Mouse (Mus musculus): Measurements from ENCODE around the gene Gpatch1. TPM values are rescaled to one million over a fixed set of nuclear protein-coding genes. Genes with fewer than 3 reads are reported as not detected.
A peak's percentile ranks its signal among the peaks of the same experiment; 100 is the strongest.
"Not testable (repeated sequence)": the region's sequence is repeated elsewhere in the genome, so short reads cannot be mapped to it uniquely, and the experiment has no call there.

Gene Gpatch1
- polyA plus RNA-seq, 1 experiment from 2014 or later, result 21.4 TPM

DNA sequence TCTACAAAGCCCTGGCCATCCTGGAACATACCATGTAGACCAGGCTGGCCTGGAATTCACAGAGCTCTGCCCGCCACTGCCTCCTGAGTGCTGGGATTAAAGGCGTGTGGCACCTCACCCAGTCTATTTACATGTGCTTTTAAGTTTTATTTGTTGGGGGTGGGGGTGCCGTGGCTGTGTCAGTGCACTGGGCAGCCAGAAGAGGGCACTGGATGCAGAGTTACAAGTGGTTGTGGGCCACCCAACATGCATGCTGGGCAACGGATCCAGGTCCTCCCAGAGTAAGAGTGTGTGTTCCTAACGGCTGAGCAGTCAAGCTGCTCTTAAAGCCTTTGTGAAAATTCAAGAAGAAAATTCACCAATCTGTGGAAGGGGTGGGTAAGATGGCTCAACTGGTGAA lies 50.4 kb downstream of the Gpatch1 start:
- no peaks in the 10 kb centered on the region for H3K27me3 ChIP-seq (ENCODE audit: control insufficient read depth, insufficient read depth, low read length)
- no peaks in the 10 kb centered on the region for H3K36me3 ChIP-seq (ENCODE audit: control insufficient read depth, insufficient read depth, low read length)
- ATAC-seq (ENCODE audit: insufficient read depth, low FRiP score, low TSS enrichment) (no peak), DNase-seq (ENCODE audit: low spot score) (no peak)
- H3K4me2 ChIP-seq (ENCODE audit: low read depth), result no peak overlapping the region
- no peaks in the 10 kb centered on the region for H3K4me1 ChIP-seq (ENCODE audit: control insufficient read depth, insufficient read depth, low read length)
- H3K9ac ChIP-seq (ENCODE audit: low read length), result no peak overlapping the region
- WGBS, result 63% methylated on average over 5 of the region's 5 CpGs
- no peaks in the 10 kb centered on the region for H3K9me3 ChIP-seq (ENCODE audit: control insufficient read depth, low read length)
- H3K27ac ChIP-seq (ENCODE audit: low read depth, low read length), result no peak overlapping the region
- H3K4me3 ChIP-seq (ENCODE audit: low read depth, low read length), result no peak overlapping the region

DNA sequence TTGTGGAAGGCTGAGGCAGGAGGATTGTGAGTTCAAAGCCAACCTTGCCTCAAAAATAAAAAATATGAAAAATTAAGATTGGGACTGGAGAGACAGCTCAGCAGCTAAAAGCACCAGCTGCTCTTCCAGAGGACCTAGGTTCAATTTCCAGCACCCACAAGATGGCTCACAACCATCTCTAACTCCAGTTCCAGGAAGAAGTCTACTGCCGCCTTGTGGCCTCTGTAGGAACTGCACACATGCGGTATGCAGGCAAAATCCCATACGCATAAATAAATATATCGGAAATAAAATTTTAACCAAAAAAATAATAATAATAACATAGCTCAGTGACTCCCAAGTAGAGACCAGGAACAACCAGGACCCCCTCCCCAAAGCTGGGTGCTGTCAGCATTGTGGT lies 51.6 kb downstream of the Gpatch1 start:
- no peaks in the 10 kb centered on the region for H3K4me1 ChIP-seq (ENCODE audit: control insufficient read depth, insufficient read depth, low read length)
- no peak for DNase-seq (ENCODE audit: low spot score)
- H3K4me3 ChIP-seq (ENCODE audit: low read depth, low read length), result no peak overlapping the region
- H3K9me3 ChIP-seq (ENCODE audit: control insufficient read depth, low read length), result no peaks in the 10 kb centered on the region
- H3K27me3 ChIP-seq (ENCODE audit: control insufficient read depth, insufficient read depth, low read length), result no peaks in the 10 kb centered on the region
- ATAC-seq (ENCODE audit: insufficient read depth, low FRiP score, low TSS enrichment), result no peak
- H3K9ac ChIP-seq (ENCODE audit: low read length), result no peak overlapping the region
- no peaks in the 10 kb centered on the region for H3K36me3 ChIP-seq (ENCODE audit: control insufficient read depth, insufficient read depth, low read length)
- 72% methylated on average over 4 of the region's 4 CpGs for WGBS
- no peak overlapping the region for H3K27ac ChIP-seq (ENCODE audit: low read depth, low read length)
- H3K4me2 ChIP-seq (ENCODE audit: low read depth), result no peak overlapping the region

DNA sequence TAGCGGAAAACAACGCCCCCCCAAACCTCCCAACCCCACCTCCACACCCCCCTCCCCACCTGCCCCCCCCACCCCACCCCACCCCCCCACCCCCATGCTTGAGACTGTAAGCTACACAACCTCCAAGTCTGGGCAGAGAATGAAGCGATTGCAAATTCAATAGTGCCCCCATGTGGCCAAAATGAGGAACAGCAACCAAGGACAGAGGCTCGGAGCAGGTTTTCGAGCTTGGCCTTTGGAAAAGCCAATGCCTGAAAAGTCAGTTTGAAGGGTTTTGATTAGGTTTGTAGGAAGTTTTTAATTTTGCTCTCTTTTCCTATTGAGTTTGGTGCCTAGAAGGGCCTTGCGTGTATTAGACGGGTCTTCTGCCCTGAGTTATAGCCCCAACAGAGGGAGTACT lies 53.5 kb downstream of the Gpatch1 start:
- H3K27me3 ChIP-seq (ENCODE audit: control insufficient read depth, insufficient read depth, low read length), result no peaks in the 10 kb centered on the region
- no peaks in the 10 kb centered on the region for H3K36me3 ChIP-seq (ENCODE audit: control insufficient read depth, insufficient read depth, low read length)
- no peak overlapping the region for H3K4me3 ChIP-seq (ENCODE audit: low read depth, low read length)
- no peaks in the 10 kb centered on the region for H3K9me3 ChIP-seq (ENCODE audit: control insufficient read depth, low read length)
- no peaks in the 10 kb centered on the region for H3K4me1 ChIP-seq (ENCODE audit: control insufficient read depth, insufficient read depth, low read length)
- WGBS, result 11% methylated on average over 7 of the region's 7 CpGs
- ATAC-seq (ENCODE audit: insufficient read depth, low FRiP score, low TSS enrichment) (no peak), DNase-seq (ENCODE audit: low spot score) (peak; percentile 58)
- no peak overlapping the region for H3K4me2 ChIP-seq (ENCODE audit: low read depth)
- H3K27ac ChIP-seq (ENCODE audit: low read depth, low read length), result no peak overlapping the region
- H3K9ac ChIP-seq (ENCODE audit: low read length), result no peak overlapping the region

DNA sequence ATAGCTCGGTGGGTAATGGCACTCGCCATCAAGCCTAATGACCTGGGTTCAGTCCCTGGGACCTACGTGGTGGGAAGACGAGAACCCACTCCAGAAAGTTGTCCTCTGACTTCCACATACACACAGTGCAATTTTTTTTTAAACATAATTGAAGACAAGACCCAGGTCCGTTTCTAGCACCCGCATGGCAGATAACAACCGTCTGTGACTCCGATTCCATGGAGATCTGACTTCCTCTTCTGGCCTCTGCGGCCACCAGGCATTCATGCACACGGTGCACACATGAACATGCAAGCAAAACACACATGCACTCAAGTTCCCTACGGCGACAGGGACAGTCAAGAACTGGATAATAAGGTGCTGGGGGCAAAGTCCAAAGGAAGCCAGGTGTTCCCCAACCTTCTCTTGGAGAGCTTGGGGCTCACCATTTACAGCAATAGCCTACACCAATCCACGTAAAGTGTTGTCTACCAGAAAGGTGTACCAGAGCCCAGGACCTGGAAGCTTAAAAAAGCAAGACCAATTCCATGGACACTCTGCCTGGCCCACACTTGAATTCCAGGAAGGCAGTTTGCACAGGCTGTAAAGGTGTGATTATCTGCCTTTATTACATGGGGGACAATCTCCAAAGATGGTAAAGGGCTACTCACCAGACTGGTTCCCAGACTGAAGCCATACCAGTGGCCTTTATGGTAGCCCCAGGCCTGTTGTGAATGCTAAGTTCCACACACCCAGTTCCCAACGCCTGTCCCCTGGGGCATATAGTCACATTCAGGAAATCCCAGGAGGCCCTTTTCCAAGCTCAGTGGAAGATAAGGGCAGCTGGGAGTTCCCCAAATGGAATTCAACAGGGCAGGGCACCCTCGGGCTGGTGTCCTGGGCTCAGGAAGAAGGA lies 54.4 kb downstream of the Gpatch1 start:
- H3K27ac ChIP-seq (ENCODE audit: low read depth, low read length), result no peak overlapping the region
- H3K27me3 ChIP-seq (ENCODE audit: control insufficient read depth, insufficient read depth, low read length), result no peaks in the 10 kb centered on the region
- H3K9ac ChIP-seq (ENCODE audit: low read length), result no peak overlapping the region
- H3K4me1 ChIP-seq (ENCODE audit: control insufficient read depth, insufficient read depth, low read length), result no peaks in the 10 kb centered on the region
- 86% methylated on average over 15 of the region's 15 CpGs for WGBS
- ATAC-seq (ENCODE audit: insufficient read depth, low FRiP score, low TSS enrichment) (no peak), DNase-seq (ENCODE audit: low spot score) (no peak)
- no peaks in the 10 kb centered on the region for H3K36me3 ChIP-seq (ENCODE audit: control insufficient read depth, insufficient read depth, low read length)
- no peak overlapping the region for H3K4me3 ChIP-seq (ENCODE audit: low read depth, low read length)
- no peaks in the 10 kb centered on the region for H3K9me3 ChIP-seq (ENCODE audit: control insufficient read depth, low read length)
- no peak overlapping the region for H3K4me2 ChIP-seq (ENCODE audit: low read depth)

DNA sequence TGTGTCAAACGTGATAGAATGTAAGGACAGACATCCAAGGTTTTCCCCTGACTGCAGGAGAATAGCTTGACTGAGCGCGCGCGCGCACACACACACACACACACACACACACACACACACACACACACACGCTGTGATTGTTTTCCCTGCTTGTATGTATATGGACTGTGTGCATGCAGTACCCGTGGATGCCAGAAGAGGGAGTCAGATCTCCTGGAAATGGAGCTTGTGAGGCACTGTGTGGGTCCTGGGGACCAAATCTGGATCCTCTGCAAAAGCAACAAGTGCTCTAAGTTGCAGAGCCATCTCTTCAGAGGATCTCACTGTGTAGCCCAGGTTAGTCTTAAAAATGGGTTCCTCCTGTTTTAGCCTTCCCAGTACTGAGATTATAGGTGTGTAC lies 58.9 kb downstream of the Gpatch1 start:
- H3K4me1 ChIP-seq (ENCODE audit: control insufficient read depth, insufficient read depth, low read length), result no peaks in the 10 kb centered on the region
- no peak overlapping the region for H3K4me3 ChIP-seq (ENCODE audit: low read depth, low read length)
- 86% methylated on average over 8 of the region's 8 CpGs for WGBS
- no peaks in the 10 kb centered on the region for H3K9me3 ChIP-seq (ENCODE audit: control insufficient read depth, low read length)
- no peak overlapping the region for H3K4me2 ChIP-seq (ENCODE audit: low read depth)
- DNase-seq (ENCODE audit: low spot score), result no peak
- no peaks in the 10 kb centered on the region for H3K36me3 ChIP-seq (ENCODE audit: control insufficient read depth, insufficient read depth, low read length)
- no peaks in the 10 kb centered on the region for H3K27me3 ChIP-seq (ENCODE audit: control insufficient read depth, insufficient read depth, low read length)
- ATAC-seq (ENCODE audit: insufficient read depth, low FRiP score, low TSS enrichment), result no peak
- no peak overlapping the region for H3K9ac ChIP-seq (ENCODE audit: low read length)
- H3K27ac ChIP-seq (ENCODE audit: low read depth, low read length), result no peak overlapping the region

DNA sequence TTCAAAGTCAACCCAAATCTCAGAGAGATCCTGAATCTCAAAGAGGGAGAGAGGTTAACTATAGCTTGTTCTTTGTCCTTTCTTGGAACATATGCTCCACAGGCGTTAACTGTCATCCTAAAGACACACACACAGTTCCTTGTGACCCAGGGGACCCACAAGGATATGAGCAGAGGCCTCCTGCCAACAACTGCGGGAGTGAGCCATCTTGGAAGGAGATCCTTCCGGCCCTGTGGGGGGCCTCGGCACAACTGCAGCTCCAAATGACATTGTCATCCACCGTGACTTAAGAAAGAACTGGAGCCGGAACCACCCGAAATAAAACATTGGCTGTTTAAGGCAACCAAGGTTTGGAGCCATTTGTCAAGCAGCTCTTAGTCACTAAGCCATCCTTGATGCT lies 59.9 kb downstream of the Gpatch1 start:
- Histone ChIP-seq H3K36me3 (ENCODE audit: control insufficient read depth, insufficient read depth, low read length) (no peaks in the 10 kb centered on the region), H3K4me1 (ENCODE audit: control insufficient read depth, insufficient read depth, low read length) (no peaks in the 10 kb centered on the region), H3K27ac (ENCODE audit: low read depth, low read length) (no peak overlapping the region), H3K9me3 (ENCODE audit: control insufficient read depth, low read length) (no peaks in the 10 kb centered on the region), H3K4me2 (ENCODE audit: low read depth) (no peak overlapping the region), H3K9ac (ENCODE audit: low read length) (no peak overlapping the region), H3K27me3 (ENCODE audit: control insufficient read depth, insufficient read depth, low read length) (no peaks in the 10 kb centered on the region), H3K4me3 (ENCODE audit: low read depth, low read length) (no peak overlapping the region)
- DNase-seq (ENCODE audit: low spot score), result no peak
- no peak for ATAC-seq (ENCODE audit: insufficient read depth, low FRiP score, low TSS enrichment)
- 58% methylated on average over 7 of the region's 7 CpGs for WGBS

DNA sequence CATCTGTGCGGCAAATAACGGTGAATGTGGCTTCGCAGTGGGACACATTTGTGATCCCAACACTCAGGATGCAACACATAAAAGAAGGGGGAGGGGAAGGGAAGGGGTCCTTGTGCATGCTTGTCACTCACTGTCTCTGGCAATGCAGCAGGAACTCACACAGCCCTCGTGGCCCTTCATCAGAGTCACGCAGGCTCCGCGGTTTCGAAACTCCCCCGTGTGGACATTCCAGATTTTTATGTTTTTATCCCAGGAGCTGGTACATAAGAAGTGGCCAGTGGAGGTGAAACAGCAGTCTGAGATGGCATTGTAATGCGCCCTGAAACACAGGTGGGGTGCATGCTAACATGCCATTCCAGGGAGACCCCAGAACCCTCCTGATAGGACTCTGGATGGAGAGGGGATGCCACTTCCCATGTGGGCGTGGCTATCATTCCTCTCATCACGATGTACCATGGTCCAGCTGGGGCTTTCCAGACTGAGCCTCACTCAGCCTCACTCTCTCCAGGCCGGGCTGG lies 66.1 kb downstream of the Gpatch1 start:
- Histone ChIP-seq H3K27me3 (ENCODE audit: control insufficient read depth, insufficient read depth, low read length) (no peaks in the 10 kb centered on the region), H3K9ac (ENCODE audit: low read length) (0 out of 2 replicates have a peak overlapping the region, but pooled peaks have one; percentile 11), H3K4me3 (ENCODE audit: low read depth, low read length) (no peak overlapping the region), H3K4me2 (ENCODE audit: low read depth) (peak overlapping the region; percentile 24), H3K9me3 (ENCODE audit: control insufficient read depth, low read length) (no peaks in the 10 kb centered on the region), H3K27ac (ENCODE audit: low read depth, low read length) (no peak overlapping the region), H3K36me3 (ENCODE audit: control insufficient read depth, insufficient read depth, low read length) (no peaks in the 10 kb centered on the region), H3K4me1 (ENCODE audit: control insufficient read depth, insufficient read depth, low read length) (no peaks in the 10 kb centered on the region)
- ATAC-seq (ENCODE audit: insufficient read depth, low FRiP score, low TSS enrichment), result peak; percentile 45; the same call in 1 of the 2 replicates
- WGBS, result 15% methylated on average over 12 of the region's 13 CpGs
- DNase-seq (ENCODE audit: low spot score), result peak; percentile 69

DNA sequence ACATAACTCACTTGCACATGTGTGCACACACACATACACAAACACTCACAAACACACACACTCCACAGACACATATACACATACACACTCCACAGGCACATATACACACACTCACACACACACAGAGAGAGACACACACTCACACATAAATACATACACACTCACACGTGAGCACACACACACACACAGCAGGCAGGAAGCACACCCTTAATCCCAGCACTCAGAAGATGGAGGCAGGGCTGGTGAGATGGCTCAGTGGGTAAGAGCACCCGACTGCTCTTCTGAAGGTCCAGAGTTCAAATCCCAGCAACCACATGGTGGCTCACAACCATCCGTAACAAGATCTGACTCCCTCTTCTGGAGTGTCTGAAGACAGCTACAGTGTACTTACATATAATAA lies 80.3 kb downstream of the Gpatch1 start:
- H3K4me1 ChIP-seq (ENCODE audit: control insufficient read depth, insufficient read depth, low read length); H3K36me3 ChIP-seq (ENCODE audit: control insufficient read depth, insufficient read depth, low read length); ATAC-seq (ENCODE audit: insufficient read depth, low FRiP score, low TSS enrichment); H3K27me3 ChIP-seq (ENCODE audit: control insufficient read depth, insufficient read depth, low read length); H3K9ac ChIP-seq (ENCODE audit: low read length); H3K4me3 ChIP-seq (ENCODE audit: low read depth, low read length); H3K4me2 ChIP-seq (ENCODE audit: low read depth); DNase-seq (ENCODE audit: low spot score); H3K9me3 ChIP-seq (ENCODE audit: control insufficient read depth, low read length); H3K27ac ChIP-seq (ENCODE audit: low read depth, low read length): not testable (repeated sequence)
- WGBS, result 65% methylated on average over 2 of the region's 3 CpGs

DNA sequence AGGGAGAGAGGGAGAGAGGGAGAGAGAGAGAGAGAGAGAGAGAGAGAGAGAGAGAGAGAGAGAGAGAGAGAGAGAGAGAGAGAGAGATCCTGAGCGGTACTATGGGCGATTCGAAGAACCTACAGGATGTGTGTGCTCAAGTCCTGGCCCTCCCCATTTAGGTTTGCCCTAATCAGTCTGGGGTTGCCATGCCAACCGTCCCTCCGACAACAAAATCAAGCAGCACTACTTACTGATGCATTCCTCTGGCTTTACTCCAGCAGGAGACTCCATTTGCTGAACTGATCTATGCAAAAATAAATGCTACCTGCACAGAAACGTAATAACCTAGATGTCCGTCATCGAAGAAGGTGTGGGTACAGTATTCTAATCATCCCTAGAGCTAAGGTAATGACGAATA lies 82.9 kb downstream of the Gpatch1 start:
- H3K4me2 ChIP-seq (ENCODE audit: low read depth), result peak overlapping the region; percentile 46
- peak; percentile 65 for DNase-seq (ENCODE audit: low spot score)
- ATAC-seq (ENCODE audit: insufficient read depth, low FRiP score, low TSS enrichment), result peak; percentile 77
- peak overlapping the region; percentile 50 for H3K4me3 ChIP-seq (ENCODE audit: low read depth, low read length)
- H3K27ac ChIP-seq (ENCODE audit: low read depth, low read length), result peak overlapping the region; percentile 67; the same call in 1 of the 2 replicates
- H3K36me3 ChIP-seq (ENCODE audit: control insufficient read depth, insufficient read depth, low read length), result no peaks in the 10 kb centered on the region
- H3K9me3 ChIP-seq (ENCODE audit: control insufficient read depth, low read length), result no peaks in the 10 kb centered on the region
- WGBS, result 22% methylated on average over 9 of the region's 9 CpGs
- no peaks in the 10 kb centered on the region for H3K27me3 ChIP-seq (ENCODE audit: control insufficient read depth, insufficient read depth, low read length)
- H3K4me1 ChIP-seq (ENCODE audit: control insufficient read depth, insufficient read depth, low read length), result no peaks in the 10 kb centered on the region
- H3K9ac ChIP-seq (ENCODE audit: low read length), result no peak overlapping the region

Measured in neural tube, embryonic 11.5 days (tissue).